Mouse (Mus musculus): ENCODE measurements around the gene Dgkb. TPM values are rescaled to one million over a fixed set of nuclear protein-coding genes. Genes with fewer than 3 reads are reported as not detected.

The Dgkb gene
- polyA plus RNA-seq, 1 experiment from 2014 or later = 5.4 TPM

- H3K4me3 ChIP-seq = no peak overlapping the region
- H3K4me1 ChIP-seq = no peaks in the 10 kb centered on the region
- no peaks in the 10 kb centered on the region for H3K27me3 ChIP-seq
- no peak for ATAC-seq (ENCODE audit: borderline replicate concordance, extremely low read depth, low FRiP score, low TSS enrichment)
- no peak overlapping the region for H3K9ac ChIP-seq
- 61% methylated on average over 3 of the region's 3 CpGs for WGBS
- no peak overlapping the region for H3K27ac ChIP-seq
- H3K36me3 ChIP-seq = no peaks in the 10 kb centered on the region
- no peaks in the 10 kb centered on the region for H3K9me3 ChIP-seq
- no peak overlapping the region for H3K4me2 ChIP-seq
These were observed 486.3 kb downstream of the Dgkb start for GRCm38 (mm10) chr12:38303841-38304240.

GRCm38 (mm10) chr12:38304245-38304644 is 486.7 kb downstream of the Dgkb start:
- no peak overlapping the region for H3K4me2 ChIP-seq
- H3K27me3 ChIP-seq = no peaks in the 10 kb centered on the region
- no peak for ATAC-seq (ENCODE audit: borderline replicate concordance, extremely low read depth, low FRiP score, low TSS enrichment)
- H3K27ac ChIP-seq = no peak overlapping the region
- H3K4me1 ChIP-seq = no peaks in the 10 kb centered on the region
- no peak overlapping the region for H3K4me3 ChIP-seq
- no peak overlapping the region for H3K9ac ChIP-seq
- 77% methylated on average over 3 of the region's 3 CpGs for WGBS
- H3K36me3 ChIP-seq = no peaks in the 10 kb centered on the region
- H3K9me3 ChIP-seq = no peaks in the 10 kb centered on the region

- H3K9me3 ChIP-seq = no peaks in the 10 kb centered on the region
- no peak overlapping the region for H3K4me3 ChIP-seq
- no peak overlapping the region for H3K9ac ChIP-seq
- no peaks in the 10 kb centered on the region for H3K27me3 ChIP-seq
- H3K4me2 ChIP-seq = no peak overlapping the region
- H3K4me1 ChIP-seq = no peaks in the 10 kb centered on the region
- ATAC-seq (ENCODE audit: borderline replicate concordance, extremely low read depth, low FRiP score, low TSS enrichment) = no peak
- no peak overlapping the region for H3K27ac ChIP-seq
- no peaks in the 10 kb centered on the region for H3K36me3 ChIP-seq
These were observed 492.4 kb downstream of the Dgkb start for GRCm38 (mm10) chr12:38309885-38310284.

GRCm38 (mm10) chr12:38327729-38328271 is 510.3 kb downstream of the Dgkb start:
- WGBS = 89% methylated on average over 1 of the region's 1 CpGs
- Histone ChIP-seq H3K36me3 (no peaks in the 10 kb centered on the region), H3K9ac (no peak overlapping the region), H3K4me1 (no peaks in the 10 kb centered on the region), H3K27me3 (no peaks in the 10 kb centered on the region), H3K4me2 (no peak overlapping the region), H3K27ac (no peak overlapping the region), H3K9me3 (no peaks in the 10 kb centered on the region), H3K4me3 (no peak overlapping the region)
- no peak for ATAC-seq (ENCODE audit: borderline replicate concordance, extremely low read depth, low FRiP score, low TSS enrichment)

GRCm38 (mm10) chr12:38328779-38329178 is 511.3 kb downstream of the Dgkb start:
- Histone ChIP-seq H3K36me3 (no peaks in the 10 kb centered on the region), H3K4me1 (no peaks in the 10 kb centered on the region), H3K4me2 (no peak overlapping the region), H3K9ac (no peak overlapping the region), H3K27ac (no peak overlapping the region), H3K9me3 (no peaks in the 10 kb centered on the region), H3K27me3 (no peaks in the 10 kb centered on the region), H3K4me3 (no peak overlapping the region)
- no peak for ATAC-seq (ENCODE audit: borderline replicate concordance, extremely low read depth, low FRiP score, low TSS enrichment)

- no peaks in the 10 kb centered on the region for H3K9me3 ChIP-seq
- H3K4me2 ChIP-seq = no peak overlapping the region
- no peaks in the 10 kb centered on the region for H3K4me1 ChIP-seq
- no peak overlapping the region for H3K9ac ChIP-seq
- WGBS = 8% methylated on average over 6 of the region's 6 CpGs
- H3K4me3 ChIP-seq = no peak overlapping the region
- no peaks in the 10 kb centered on the region for H3K36me3 ChIP-seq
- peak; percentile 96 for ATAC-seq (ENCODE audit: borderline replicate concordance, extremely low read depth, low FRiP score, low TSS enrichment)
- H3K27ac ChIP-seq = no peak overlapping the region; the same call in 1 of the 2 replicates
- H3K27me3 ChIP-seq = no peaks in the 10 kb centered on the region
These were observed 525.1 kb downstream of the Dgkb start for GRCm38 (mm10) chr12:38342657-38343056.

GRCm38 (mm10) chr12:38352481-38352880 is 535.0 kb downstream of the Dgkb start:
- Histone ChIP-seq H3K27ac (no peak overlapping the region), H3K4me1 (no peaks in the 10 kb centered on the region), H3K9me3 (no peaks in the 10 kb centered on the region), H3K4me3 (no peak overlapping the region), H3K4me2 (no peak overlapping the region), H3K9ac (no peak overlapping the region), H3K27me3 (no peaks in the 10 kb centered on the region), H3K36me3 (no peaks in the 10 kb centered on the region)
- WGBS = 78% methylated on average over 3 of the region's 3 CpGs
- no peak for ATAC-seq (ENCODE audit: borderline replicate concordance, extremely low read depth, low FRiP score, low TSS enrichment)

- WGBS = 73% methylated on average over 1 of the region's 1 CpGs
- Histone ChIP-seq H3K27me3 (no peaks in the 10 kb centered on the region), H3K36me3 (no peaks in the 10 kb centered on the region), H3K9me3 (no peaks in the 10 kb centered on the region), H3K4me2 (no peak overlapping the region), H3K4me1 (no peaks in the 10 kb centered on the region), H3K9ac (no peak overlapping the region), H3K27ac (no peak overlapping the region), H3K4me3 (no peak overlapping the region)
- ATAC-seq (ENCODE audit: borderline replicate concordance, extremely low read depth, low FRiP score, low TSS enrichment) = no peak
These were observed 538.9 kb downstream of the Dgkb start for GRCm38 (mm10) chr12:38356386-38356785.

GRCm38 (mm10) chr12:38361491-38361890 is 544.0 kb downstream of the Dgkb start:
- no peak for ATAC-seq (ENCODE audit: borderline replicate concordance, extremely low read depth, low FRiP score, low TSS enrichment)
- Histone ChIP-seq H3K9me3 (no peaks in the 10 kb centered on the region), H3K27ac (no peak overlapping the region), H3K36me3 (no peaks in the 10 kb centered on the region), H3K9ac (no peak overlapping the region), H3K27me3 (no peaks in the 10 kb centered on the region), H3K4me2 (no peak overlapping the region), H3K4me1 (no peaks in the 10 kb centered on the region), H3K4me3 (no peak overlapping the region)
- 93% methylated on average over 4 of the region's 4 CpGs for WGBS

- H3K4me1 ChIP-seq = no peaks in the 10 kb centered on the region
- H3K36me3 ChIP-seq = no peaks in the 10 kb centered on the region
- no peak overlapping the region for H3K4me2 ChIP-seq
- no peak overlapping the region for H3K4me3 ChIP-seq
- WGBS = 70% methylated on average over 2 of the region's 2 CpGs
- no peaks in the 10 kb centered on the region for H3K9me3 ChIP-seq
- H3K27me3 ChIP-seq = no peaks in the 10 kb centered on the region
- no peak for ATAC-seq (ENCODE audit: borderline replicate concordance, extremely low read depth, low FRiP score, low TSS enrichment)
- no peak overlapping the region for H3K9ac ChIP-seq
- no peak overlapping the region for H3K27ac ChIP-seq
These were observed 554.1 kb downstream of the Dgkb start for GRCm38 (mm10) chr12:38371597-38371996.

GRCm38 (mm10) chr12:38374159-38374558 is 556.6 kb downstream of the Dgkb start:
- Histone ChIP-seq H3K4me2 (no peak overlapping the region), H3K36me3 (no peaks in the 10 kb centered on the region), H3K9me3 (no peaks in the 10 kb centered on the region), H3K27me3 (no peaks in the 10 kb centered on the region), H3K27ac (no peak overlapping the region), H3K4me1 (no peaks in the 10 kb centered on the region), H3K4me3 (no peak overlapping the region), H3K9ac (no peak overlapping the region)
- ATAC-seq (ENCODE audit: borderline replicate concordance, extremely low read depth, low FRiP score, low TSS enrichment) = no peak
- 49% methylated on average over 3 of the region's 3 CpGs for WGBS

- H3K27ac ChIP-seq = peak overlapping the region; percentile 45; the same call in 1 of the 2 replicates
- H3K27me3 ChIP-seq = no peaks in the 10 kb centered on the region
- 63% methylated on average over 6 of the region's 6 CpGs for WGBS
These were observed 568.4 kb downstream of the Dgkb start for GRCm38 (mm10) chr12:38385942-38386341.

GRCm38 (mm10) chr12:38386991-38387390 is 569.5 kb downstream of the Dgkb start:
- peak; percentile 67; the same call in 1 of the 2 replicates for ATAC-seq (ENCODE audit: borderline replicate concordance, extremely low read depth, low FRiP score, low TSS enrichment)
- Histone ChIP-seq H3K27ac (peak overlapping the region; percentile 31), H3K27me3 (no peaks in the 10 kb centered on the region), H3K9ac (no peak overlapping the region), H3K36me3 (no peaks in the 10 kb centered on the region), H3K4me2 (no peak overlapping the region), H3K4me1 (peaks cover 7% of the 10 kb centered on the region), H3K4me3 (no peak overlapping the region), H3K9me3 (no peaks in the 10 kb centered on the region)
- 34% methylated on average over 1 of the region's 1 CpGs for WGBS

More at GRCm38 (mm10) chr12:38385942-38386341, 568.4 kb downstream of the Dgkb start:
- H3K4me2 ChIP-seq = no peak overlapping the region
- no peak for ATAC-seq (ENCODE audit: borderline replicate concordance, extremely low read depth, low FRiP score, low TSS enrichment)
- H3K4me3 ChIP-seq = no peak overlapping the region
- peaks cover 7% of the 10 kb centered on the region for H3K4me1 ChIP-seq
- H3K9ac ChIP-seq = no peak overlapping the region
- no peaks in the 10 kb centered on the region for H3K9me3 ChIP-seq
- no peaks in the 10 kb centered on the region for H3K36me3 ChIP-seq
